Mouse (Mus musculus) limb, embryonic 13.5 days (tissue): Measurements from ENCODE around the gene Cerk. TPM values are rescaled to one million over a fixed set of nuclear protein-coding genes. Genes with fewer than 3 reads are reported as not detected.
"Not testable (repeated sequence)": the region's sequence is repeated elsewhere in the genome, so short reads cannot be mapped to it uniquely, and the experiment has no call there.

Experiments
- ATAC-seq: fragments of 200-750 bp; cut with Nextera tagmentation; 2 replicates; pipeline ENCODE4 v1.8.0; 2017; ENCODE audit warnings: low read depth, moderate number of reproducible peaks, moderate TSS enrichment; ENCODE audit not compliant: low FRiP score
- H3K27ac ChIP-seq: fragments of 300-500 bp; sonication (generic); 2 replicates; pipeline ENCODE4 v1.5.1; 2015; ENCODE audit warnings: inconsistent platforms, mild to moderate bottlenecking, moderate library complexity
- H3K27me3 ChIP-seq: fragments of 300-500 bp; sonication (generic); 2 replicates; pipeline ENCODE4 v1.6.1; 2015; ENCODE audit warnings: mild to moderate bottlenecking, inconsistent platforms
- H3K36me3 ChIP-seq: fragments of 300-500 bp; sonication (generic); 2 replicates; pipeline ENCODE4 v1.6.1; 2015; ENCODE audit warnings: inconsistent platforms, mild to moderate bottlenecking, moderate library complexity
- H3K4me1 ChIP-seq: fragments of 300-500 bp; sonication (generic); 2 replicates; pipeline ENCODE4 v1.6.1; 2015; ENCODE audit warnings: inconsistent platforms
- H3K4me2 ChIP-seq: fragments of 300-500 bp; sonication (generic); replicated peaks from 2 replicates; pipeline ENCODE4 v1.6.1; 2015; ENCODE audit warnings: inconsistent platforms, mild to moderate bottlenecking, moderate library complexity
- H3K4me3 ChIP-seq: fragments of 300-500 bp; sonication (generic); 2 replicates; pipeline ENCODE4 v1.5.1; 2015; ENCODE audit warnings: moderate library complexity, mild to moderate bottlenecking, inconsistent platforms
- H3K9ac ChIP-seq: fragments of 300-500 bp; sonication (generic); 2 replicates; pipeline ENCODE4 v1.6.1; 2015; ENCODE audit warnings: mild to moderate bottlenecking, inconsistent platforms
- H3K9me3 ChIP-seq: fragments of 300-500 bp; sonication (generic); 2 replicates; pipeline ENCODE4 v1.6.1; 2016; ENCODE audit warnings: inconsistent platforms
- WGBS: fragments of 180-500 bp; shearing (Covaris S2); methylation state at CpG from one replicate; pipeline ENCODE4 v1.1.7; 2015; 5-methylcytosine and 5-hydroxymethylcytosine counted together
- polyA plus RNA-seq: library from polyadenylated mRNA; unstranded; fragments of >200 nt; fragmentation: Nextera tagmentation; extraction: Ambion mirVana; gene quantifications from 2 replicates; pipeline ENCODE4 v1.2.1, GENCODE M21; 2015

Gene Cerk
- polyA plus RNA-seq, 1 experiment from 2014 or later: 18.6 TPM

- Histone ChIP-seq H3K27me3 (no peaks in the 10 kb centered on the region), H3K36me3 (no peaks in the 10 kb centered on the region), H3K4me2 (no peak overlapping the region), H3K9ac (0 out of 2 replicates have a peak overlapping the region, but pooled peaks have one; percentile 5), H3K4me3 (no peak overlapping the region), H3K27ac (no peak overlapping the region), H3K9me3 (no peaks in the 10 kb centered on the region), H3K4me1 (peaks cover 30% of the 10 kb centered on the region)
- 51% methylated on average over 10 of the region's 10 CpGs for WGBS
- ATAC-seq: no peak
These were observed 3.0 kb upstream of the Cerk start for GRCm38 (mm10) chr15:86188746-86189470.

- WGBS: 63% methylated on average over 5 of the region's 5 CpGs
- Histone ChIP-seq H3K4me3 (no peak overlapping the region), H3K9me3 (no peaks in the 10 kb centered on the region), H3K4me1 (peaks cover 30% of the 10 kb centered on the region), H3K4me2 (no peak overlapping the region), H3K27me3 (no peaks in the 10 kb centered on the region), H3K36me3 (no peaks in the 10 kb centered on the region), H3K9ac (no peak overlapping the region), H3K27ac (no peak overlapping the region)
- no peak for ATAC-seq
These were observed 2.2 kb upstream of the Cerk start for GRCm38 (mm10) chr15:86188186-86188585.

GRCm38 (mm10) chr15:86186686-86187085 is 745 bp upstream of the Cerk start:
- peak overlapping the region; percentile 90 for H3K4me2 ChIP-seq
- H3K9me3 ChIP-seq: no peaks in the 10 kb centered on the region
- no peak overlapping the region for H3K9ac ChIP-seq
- peaks cover 44% of the 10 kb centered on the region for H3K4me1 ChIP-seq
- WGBS: 55% methylated on average over 3 of the region's 3 CpGs
- no peak overlapping the region for H3K4me3 ChIP-seq
- no peak overlapping the region for H3K27ac ChIP-seq
- H3K27me3 ChIP-seq: no peaks in the 10 kb centered on the region
- no peak for ATAC-seq
- no peaks in the 10 kb centered on the region for H3K36me3 ChIP-seq

- peak overlapping the region; percentile 95 for H3K9ac ChIP-seq
- no peaks in the 10 kb centered on the region for H3K9me3 ChIP-seq
- peak overlapping the region; percentile 88 for H3K4me3 ChIP-seq
- peak; percentile 50; the same call in 1 of the 2 replicates for ATAC-seq
- under 1% methylated on average over 70 of the region's 70 CpGs for WGBS
- H3K27ac ChIP-seq: peak overlapping the region; percentile 76; the same call in 1 of the 2 replicates
- peak overlapping the region; percentile 90 for H3K4me2 ChIP-seq
- peaks cover 44% of the 10 kb centered on the region for H3K4me1 ChIP-seq
- no peaks in the 10 kb centered on the region for H3K27me3 ChIP-seq
- no peaks in the 10 kb centered on the region for H3K36me3 ChIP-seq
These were observed 871 bp downstream of the Cerk start for GRCm38 (mm10) chr15:86184851-86185688.

GRCm38 (mm10) chr15:86184071-86184470 is 1.9 kb downstream of the Cerk start:
- 66% methylated on average over 5 of the region's 5 CpGs for WGBS
- no peak for ATAC-seq
- no peaks in the 10 kb centered on the region for H3K9me3 ChIP-seq
- H3K9ac ChIP-seq: peak overlapping the region; percentile 95
- H3K4me2 ChIP-seq: peak overlapping the region; percentile 90
- no peak overlapping the region for H3K27ac ChIP-seq
- no peaks in the 10 kb centered on the region for H3K36me3 ChIP-seq
- H3K4me3 ChIP-seq: peak overlapping the region; percentile 88
- no peaks in the 10 kb centered on the region for H3K27me3 ChIP-seq
- peaks cover 43% of the 10 kb centered on the region for H3K4me1 ChIP-seq

GRCm38 (mm10) chr15:86183484-86183883 is 2.5 kb downstream of the Cerk start:
- H3K4me2 ChIP-seq: no peak overlapping the region
- ATAC-seq: no peak
- no peak overlapping the region for H3K9ac ChIP-seq
- no peaks in the 10 kb centered on the region for H3K9me3 ChIP-seq
- no peaks in the 10 kb centered on the region for H3K27me3 ChIP-seq
- peaks cover 37% of the 10 kb centered on the region for H3K4me1 ChIP-seq
- WGBS: 97% methylated on average over 8 of the region's 8 CpGs
- no peaks in the 10 kb centered on the region for H3K36me3 ChIP-seq
- H3K27ac ChIP-seq: no peak overlapping the region
- H3K4me3 ChIP-seq: no peak overlapping the region

GRCm38 (mm10) chr15:86182646-86183045 is 3.3 kb downstream of the Cerk start:
- peaks cover 35% of the 10 kb centered on the region for H3K4me1 ChIP-seq
- H3K27ac ChIP-seq: peak overlapping the region; percentile 33; the same call in 1 of the 2 replicates
- H3K36me3 ChIP-seq: no peaks in the 10 kb centered on the region
- WGBS: 43% methylated on average over 13 of the region's 13 CpGs
- no peaks in the 10 kb centered on the region for H3K27me3 ChIP-seq
- H3K4me2 ChIP-seq: peak overlapping the region; percentile 25
- H3K9me3 ChIP-seq: no peaks in the 10 kb centered on the region
- no peak overlapping the region for H3K9ac ChIP-seq
- no peak for ATAC-seq
- no peak overlapping the region for H3K4me3 ChIP-seq

GRCm38 (mm10) chr15:86181941-86182439 is 4.0 kb downstream of the Cerk start:
- Histone ChIP-seq H3K9ac (0 out of 2 replicates have a peak overlapping the region, but pooled peaks have one; percentile 51), H3K4me2 (peak overlapping the region; percentile 27; the same call in 1 of the 2 replicates), H3K9me3 (no peaks in the 10 kb centered on the region), H3K27me3 (no peaks in the 10 kb centered on the region), H3K36me3 (no peaks in the 10 kb centered on the region), H3K4me1 (peaks cover 35% of the 10 kb centered on the region), H3K27ac (peak overlapping the region; percentile 28; the same call in 1 of the 2 replicates), H3K4me3 (no peak overlapping the region)
- ATAC-seq: no peak
- 51% methylated on average over 10 of the region's 11 CpGs for WGBS

GRCm38 (mm10) chr15:86181321-86181720 is 4.6 kb downstream of the Cerk start:
- H3K9ac ChIP-seq, H3K27me3 ChIP-seq, H3K9me3 ChIP-seq, H3K27ac ChIP-seq, ATAC-seq, H3K4me2 ChIP-seq, H3K36me3 ChIP-seq, H3K4me3 ChIP-seq: not testable (repeated sequence)
- peaks cover 30% of the 10 kb centered on the region for H3K4me1 ChIP-seq
- WGBS: 95% methylated on average over 3 of the region's 3 CpGs

GRCm38 (mm10) chr15:86180427-86180826 is 5.5 kb downstream of the Cerk start:
- ATAC-seq: no peak
- WGBS: 79% methylated on average over 4 of the region's 4 CpGs
- Histone ChIP-seq H3K4me1 (peaks cover 34% of the 10 kb centered on the region), H3K27ac (no peak overlapping the region), H3K36me3 (no peaks in the 10 kb centered on the region; the same call in 1 of the 2 replicates), H3K9ac (no peak overlapping the region), H3K4me2 (no peak overlapping the region), H3K4me3 (no peak overlapping the region), H3K27me3 (no peaks in the 10 kb centered on the region), H3K9me3 (no peaks in the 10 kb centered on the region)

- Histone ChIP-seq H3K9me3 (no peaks in the 10 kb centered on the region), H3K9ac (no peak overlapping the region), H3K27ac (no peak overlapping the region), H3K4me2 (no peak overlapping the region), H3K4me3 (no peak overlapping the region), H3K36me3 (no peaks in the 10 kb centered on the region; the same call in 1 of the 2 replicates), H3K27me3 (no peaks in the 10 kb centered on the region), H3K4me1 (peaks cover 40% of the 10 kb centered on the region)
- WGBS: 82% methylated on average over 6 of the region's 6 CpGs
- no peak for ATAC-seq
These were observed 7.3 kb downstream of the Cerk start for GRCm38 (mm10) chr15:86178594-86178993.

- not testable (repeated sequence) for H3K27me3 ChIP-seq, H3K4me2 ChIP-seq, H3K27ac ChIP-seq, ATAC-seq, H3K4me3 ChIP-seq, H3K9ac ChIP-seq, H3K9me3 ChIP-seq, H3K36me3 ChIP-seq
- WGBS: 94% methylated on average over 2 of the region's 2 CpGs
- peaks cover 45% of the 10 kb centered on the region for H3K4me1 ChIP-seq
These were observed 8.2 kb downstream of the Cerk start for GRCm38 (mm10) chr15:86177703-86178251.
